Mouse (Mus musculus): ENCODE measurements around the gene Sema4a. TPM values are rescaled to one million over a fixed set of nuclear protein-coding genes. Genes with fewer than 3 reads are reported as not detected.

Sema4a gene
- total RNA-seq, 1 experiment from 2014 or later: 11.0 TPM

Small RNA genes lying within 50 kb of the gene (microRNA-seq; reads per million reads assigned to microRNA genes)
- gene Mir7011: 0 reads per million in 2 experiments

Other genes starting within 250 kb of the Sema4a start
- gene Rhbg, start 206.5 kb downstream of the Sema4a start, total RNA-seq (2021): 0.86 and 2.1 TPM in 2 replicates
- gene Gm38392, start 174.0 kb downstream of the Sema4a start, total RNA-seq (2021): 0.96 and 1.5 TPM in 2 replicates
- gene Tsacc, start 164.2 kb downstream of the Sema4a start, total RNA-seq (2021): 8.3 and 9.7 TPM in 2 replicates
- gene Cct3, start 164.1 kb downstream of the Sema4a start, total RNA-seq (2021): 255 and 265 TPM in 2 replicates
- gene Glmp, start 136.2 kb downstream of the Sema4a start, total RNA-seq (2021): 139 and 159 TPM in 2 replicates
- gene Tmem79, start 125.0 kb downstream of the Sema4a start, total RNA-seq (2021): 15.9 and 22.2 TPM in 2 replicates
- gene Smg5, start 124.9 kb downstream of the Sema4a start, total RNA-seq (2021): 44.5 and 55.1 TPM in 2 replicates
- 3.0 TPM in 2 replicates for gene Paqr6, start 96.6 kb downstream of the Sema4a start, total RNA-seq (2021)
- gene Bglap3, start 88.4 kb downstream of the Sema4a start, total RNA-seq (2021): 0.67 and 0.94 TPM in 2 replicates
- not detected in 2 replicates for gene Bglap2, start 82.5 kb downstream of the Sema4a start, total RNA-seq (2021)
- gene Bglap, start 76.7 kb downstream of the Sema4a start, total RNA-seq (2021): 2.1 and 3.3 TPM in 2 replicates
- gene Pmf1, start 50.9 kb downstream of the Sema4a start, total RNA-seq (2021): 57.0 and 58.2 TPM in 2 replicates
- gene Slc25a44, start 36.0 kb downstream of the Sema4a start, total RNA-seq (2021): 46.7 and 51.7 TPM in 2 replicates
- gene Lmna, start 48.8 kb upstream of the Sema4a start, total RNA-seq (2021): 97.6 and 99.3 TPM in 2 replicates
- 4.2 and 4.4 TPM in 2 replicates for gene Mex3a, start 71.2 kb upstream of the Sema4a start, total RNA-seq (2021)
- gene Rab25, start 87.1 kb upstream of the Sema4a start, total RNA-seq (2021): not detected in 2 replicates
- 133 and 138 TPM in 2 replicates for gene Lamtor2, start 91.9 kb upstream of the Sema4a start, total RNA-seq (2021)
- 70.3 and 75.3 TPM in 2 replicates for gene Ubqln4, start 92.6 kb upstream of the Sema4a start, total RNA-seq (2021)
- gene Ssr2, start 114.7 kb upstream of the Sema4a start, total RNA-seq (2021): 222 and 252 TPM in 2 replicates
- 36.9 and 67.6 TPM in 2 replicates for gene Arhgef2, start 144.8 kb upstream of the Sema4a start, total RNA-seq (2021)
- gene Rxfp4, start 192.0 kb upstream of the Sema4a start, total RNA-seq (2021): not detected in 2 replicates
- 56.1 and 62.8 TPM in 2 replicates for gene Khdc4, start 224.6 kb upstream of the Sema4a start, total RNA-seq (2021)

All from adrenal gland, postnatal 14 days (tissue).